Mouse (Mus musculus): ENCODE measurements around the gene Lrrc56.

- TF ChIP-seq CTCF (IDR thresholded peaks at IDR 0.05; ENCODE audit: control insufficient read depth, insufficient read depth, insufficient replicate concordance, low read depth, low read length) = no peak
- TF ChIP-seq POLR2A (IDR thresholded peaks at IDR 0.05; ENCODE audit: control insufficient read depth, low read depth, low read length) = no peak
These were observed 29.6 kb upstream of the Lrrc56 start for GRCm38 (mm10) chr7:141164397-141164796.
